Mouse (Mus musculus) MEL (cell line): Measurements from ENCODE around the gene Atp8a1. TPM values are rescaled to one million over a fixed set of nuclear protein-coding genes. Genes with fewer than 3 reads are reported as not detected.

Experiments used
- DNase-seq: peaks from one replicate; pipeline ENCODE4 v3.0.0; 2011; ENCODE audit warnings: low read depth, low spot score
- H3K27ac ChIP-seq: 2 replicates; pipeline ENCODE4 v1.5.1; 2012; ENCODE audit warnings: low read depth, mild to moderate bottlenecking, control low read depth, low read length, moderate library complexity; ENCODE audit not compliant: control insufficient read depth
- H3K27me3 ChIP-seq, 2 experiments: fragments of 150-350 bp in 1 of 2; sonication (generic) in 1 of 2; 2 replicates each; pipeline ENCODE4 v1.6.1; 2012; ENCODE audit warnings: low read length in 2 of 2, mild to moderate bottlenecking in 2 of 2, improper control_type of control experiment in 1 of 2, moderate library complexity in 1 of 2; ENCODE audit not compliant: insufficient read depth in 2 of 2, control insufficient read depth in 1 of 2
- H3K36me3 ChIP-seq, 2 experiments: 2 replicates each; pipeline ENCODE4 v1.6.1; 2012 to 2014; ENCODE audit warnings: low read length in 2 of 2, improper control_type of control experiment in 1 of 2, inconsistent platforms in 1 of 2, mild to moderate bottlenecking in 1 of 2; ENCODE audit not compliant: insufficient read depth in 2 of 2, control insufficient read depth in 1 of 2
- H3K4me1 ChIP-seq, 2 experiments: fragments of 150-350 bp in 1 of 2; sonication (generic) in 1 of 2; 2 replicates each; pipeline ENCODE4 v1.6.1; 2012; ENCODE audit warnings: low read length in 2 of 2, improper control_type of control experiment in 1 of 2, mild to moderate bottlenecking in 1 of 2; ENCODE audit not compliant: insufficient read depth in 2 of 2, control insufficient read depth in 1 of 2
- H3K4me3 ChIP-seq, 2 experiments: fragments of 150-350 bp in 1 of 2; sonication (generic) in 1 of 2; 2 replicates each; pipeline ENCODE4 v1.5.1; 2012; ENCODE audit warnings: low read depth in 2 of 2, low read length in 2 of 2, mild to moderate bottlenecking in 2 of 2, moderate library complexity in 2 of 2, control low read depth in 1 of 2, improper control_type of control experiment in 1 of 2; ENCODE audit not compliant: control insufficient read depth in 1 of 2, insufficient read depth in 1 of 2
- H3K79me2 ChIP-seq: 2 replicates; pipeline ENCODE4 v1.6.1; 2012; ENCODE audit warnings: mild to moderate bottlenecking, low read length, moderate library complexity; ENCODE audit not compliant: control insufficient read depth, poor library complexity, insufficient read depth
- H3K9ac ChIP-seq: 2 replicates; pipeline ENCODE4 v1.6.1; 2012; ENCODE audit warnings: low read depth, mild to moderate bottlenecking, control low read depth, low read length, moderate library complexity; ENCODE audit not compliant: control insufficient read depth, poor library complexity, severe bottlenecking
- H3K9me3 ChIP-seq: fragments of 150-350 bp; sonication (generic); replicated peaks from 2 replicates; pipeline ENCODE4 v1.6.1; 2012; ENCODE audit warnings: mild to moderate bottlenecking, low read length, improper control_type of control experiment, moderate library complexity; ENCODE audit not compliant: insufficient read depth
- BHLHE40 ChIP-seq: IDR thresholded peaks from 2 replicates; pipeline ENCODE4 v1.6.1; 2012; ENCODE audit warnings: low read depth, mild to moderate bottlenecking, inconsistent platforms, low read length, improper control_type of control experiment, borderline replicate concordance
- CHD2 ChIP-seq: IDR thresholded peaks from 2 replicates; pipeline ENCODE4 v1.6.1; 2011; ENCODE audit warnings: low read length, improper control_type of control experiment
- CTCF ChIP-seq, 3 experiments: IDR thresholded peaks in 2 of 3; conservative IDR thresholded peaks in 1 of 3; 2 replicates each; pipeline ENCODE4 v1.5.1; 2011 to 2012; ENCODE audit warnings: low read length in 3 of 3, low read depth in 2 of 3, mild to moderate bottlenecking in 2 of 3, improper control_type of control experiment in 1 of 3, inconsistent platforms in 1 of 3, mixed read lengths in 1 of 3, moderate library complexity in 1 of 3; ENCODE audit not compliant: control insufficient read depth in 1 of 3, insufficient read depth in 1 of 3, poor library complexity in 1 of 3, severe bottlenecking in 1 of 3
- ELF1 ChIP-seq: IDR thresholded peaks from 2 replicates; pipeline ENCODE4 v1.6.1; 2014; ENCODE audit warnings: low read depth, mild to moderate bottlenecking, inconsistent platforms, low read length, improper control_type of control experiment, moderate library complexity
- GABPA ChIP-seq: IDR thresholded peaks from 2 replicates; pipeline ENCODE4 v1.6.1; 2012; ENCODE audit warnings: low read depth, mild to moderate bottlenecking, inconsistent platforms, low read length, improper control_type of control experiment, moderate library complexity
- HCFC1 ChIP-seq: IDR thresholded peaks from 2 replicates; pipeline ENCODE4 v1.6.1; 2012; ENCODE audit warnings: low read depth, mild to moderate bottlenecking, inconsistent platforms, low read length, improper control_type of control experiment, moderate library complexity
- MAZ ChIP-seq: IDR thresholded peaks from 2 replicates; pipeline ENCODE4 v1.6.1; 2012; ENCODE audit warnings: low read depth, mild to moderate bottlenecking, inconsistent platforms, low read length, improper control_type of control experiment
- MEF2A ChIP-seq: IDR thresholded peaks from 2 replicates; pipeline ENCODE4 v1.6.1; 2014; ENCODE audit warnings: low read depth, mild to moderate bottlenecking, inconsistent platforms, low read length, improper control_type of control experiment; ENCODE audit not compliant: poor library complexity, insufficient replicate concordance, severe bottlenecking; ENCODE audit errors: extremely low read depth
- MXI1 ChIP-seq: IDR thresholded peaks from 2 replicates; pipeline ENCODE4 v1.6.1; 2011; ENCODE audit warnings: mild to moderate bottlenecking, low read depth, low read length, improper control_type of control experiment
- MYB ChIP-seq: IDR thresholded peaks from 2 replicates; pipeline ENCODE4 v1.6.1; 2011; ENCODE audit warnings: mild to moderate bottlenecking, low read depth, low read length, improper control_type of control experiment
- MYC ChIP-seq: IDR thresholded peaks from 2 replicates; pipeline ENCODE4 v1.6.1; 2011; ENCODE audit warnings: low read depth, mild to moderate bottlenecking, low read length, improper control_type of control experiment, moderate library complexity
- NELFE ChIP-seq: IDR thresholded peaks from 2 replicates; pipeline ENCODE4 v1.6.1; 2011; ENCODE audit warnings: low read depth, low read length, improper control_type of control experiment
- POLR2AphosphoS2 ChIP-seq: IDR thresholded peaks from 2 replicates; pipeline ENCODE4 v1.6.1; 2011; ENCODE audit warnings: low read length, improper control_type of control experiment
- RAD21 ChIP-seq: IDR thresholded peaks from 2 replicates; pipeline ENCODE4 v1.6.1; 2011; ENCODE audit warnings: mild to moderate bottlenecking, low read depth, low read length, improper control_type of control experiment
- SIN3A ChIP-seq: IDR thresholded peaks from 2 replicates; pipeline ENCODE4 v1.6.1; 2012; ENCODE audit warnings: low read length, improper control_type of control experiment, inconsistent platforms
- SMC3 ChIP-seq: IDR thresholded peaks from 2 replicates; pipeline ENCODE4 v1.6.1; 2011; ENCODE audit warnings: low read depth, low read length, improper control_type of control experiment
- TCF12 ChIP-seq: IDR thresholded peaks from 2 replicates; pipeline ENCODE4 v1.6.1; 2014; ENCODE audit warnings: low read depth, mild to moderate bottlenecking, inconsistent platforms, low read length, improper control_type of control experiment, moderate library complexity
- UBTF ChIP-seq: IDR thresholded peaks from 2 replicates; pipeline ENCODE4 v1.6.1; 2012; ENCODE audit warnings: low read depth, mild to moderate bottlenecking, inconsistent platforms, low read length, improper control_type of control experiment, moderate library complexity, borderline replicate concordance; ENCODE audit not compliant: insufficient read depth
- USF1 ChIP-seq: IDR thresholded peaks from 2 replicates; pipeline ENCODE4 v1.6.1; 2014; ENCODE audit warnings: low read depth, mild to moderate bottlenecking, inconsistent platforms, low read length, improper control_type of control experiment, moderate library complexity
- USF2 ChIP-seq, 2 experiments: IDR thresholded peaks; 2 replicates each; pipeline ENCODE4 v1.6.1; 2011 to 2012; ENCODE audit warnings: improper control_type of control experiment in 2 of 2, low read length in 2 of 2, borderline replicate concordance in 1 of 2, inconsistent platforms in 1 of 2, low read depth in 1 of 2, mild to moderate bottlenecking in 1 of 2; ENCODE audit not compliant: insufficient read depth in 1 of 2
- ZKSCAN1 ChIP-seq: IDR thresholded peaks from 2 replicates; pipeline ENCODE4 v1.6.1; 2012; ENCODE audit warnings: low read depth, mild to moderate bottlenecking, inconsistent platforms, low read length, improper control_type of control experiment, moderate library complexity
- ZNF384 ChIP-seq: IDR thresholded peaks from 2 replicates; pipeline ENCODE4 v1.6.1; 2012; ENCODE audit warnings: low read depth, mild to moderate bottlenecking, inconsistent platforms, low read length, improper control_type of control experiment
- polyA plus RNA-seq, 2 experiments: library from polyadenylated mRNA; stranded (reverse) in 1 of 2; unstranded in 1 of 2; fragments of >175 nt in 1 of 2; fragments of >200 nt in 1 of 2; gene quantifications; 2 replicates each; pipeline versions ENCODE4 v1.2.1 to v1.2.4; 2012; ENCODE audit warnings: low replicate concordance in 2 of 2, low read depth in 1 of 2; ENCODE audit not compliant: insufficient read length in 2 of 2, insufficient read depth in 1 of 2, missing spikeins in 1 of 2
- total RNA-seq: library from RNA; depleted of rRNA; stranded (reverse); fragments of 300-350 nt; gene quantifications from 2 replicates; pipeline ENCODE4 v1.2.3, GENCODE M21; 2012

The Atp8a1 gene
- total and polyA plus RNA-seq, 3 experiments = 18.2 to 22.1 TPM; not detected in 1

- Histone ChIP-seq H3K4me1 (no peaks in the 10 kb centered on the region), H3K27me3 (no peaks in the 10 kb centered on the region), H3K9me3 (no peaks in the 10 kb centered on the region), H3K27ac (no peak overlapping the region), H3K4me3 (no peak overlapping the region), H3K36me3 (peaks cover 0 to 3% of the 10 kb centered on the region in 2 experiments; a peak in 2 of 4 replicates), H3K9ac (no peak overlapping the region), H3K79me2 (no peaks in the 10 kb centered on the region; the same call in 1 of the 2 replicates)
- peak; percentile 5 to 39 (median 32); a peak in 3 of 6 replicates for TF ChIP-seq CTCF (IDR thresholded peaks at IDR 0.05 in 2 of 3, conservative IDR thresholded peaks at IDR 0.05 in 1 of 3; ENCODE audit: control insufficient read depth in 1 of 3, insufficient read depth in 1 of 3, low read depth in 2 of 3, low read length in 3 of 3, poor library complexity in 1 of 3, severe bottlenecking in 1 of 3)
- no peak for TF ChIP-seq TCF12
- TF ChIP-seq GABPA = no peak
- no peak for TF ChIP-seq ZNF384
- TF ChIP-seq ELF1 = no peak
- no peak for TF ChIP-seq POLR2AphosphoS2
- TF ChIP-seq RAD21 = peak; percentile 36
- TF ChIP-seq MYB = no peak
- peak; percentile 35 for DNase-seq
Measured at GRCm38 (mm10) chr5:67778026-67778425, 69.2 kb downstream of the Atp8a1 start.

- H3K9me3 ChIP-seq = no peaks in the 10 kb centered on the region
- no peak overlapping the region for H3K4me3 ChIP-seq
- TF ChIP-seq MXI1 = no peak
- no peak for TF ChIP-seq SMC3
- no peak for TF ChIP-seq GABPA
- no peak for TF ChIP-seq TCF12
- TF ChIP-seq RAD21 = no peak
- TF ChIP-seq ZKSCAN1 = no peak
- TF ChIP-seq HCFC1 = no peak
- TF ChIP-seq USF2 (IDR thresholded peaks at IDR 0.05; ENCODE audit: borderline replicate concordance in 1 of 2, insufficient read depth in 1 of 2, low read depth in 1 of 2, low read length in 2 of 2) = no peak
- TF ChIP-seq MYC = no peak
- no peak for TF ChIP-seq USF1
- no peak for TF ChIP-seq BHLHE40
- no peak for TF ChIP-seq MAZ
- TF ChIP-seq CTCF (IDR thresholded peaks at IDR 0.05 in 2 of 3, conservative IDR thresholded peaks at IDR 0.05 in 1 of 3; ENCODE audit: control insufficient read depth in 1 of 3, insufficient read depth in 1 of 3, low read depth in 2 of 3, low read length in 3 of 3, poor library complexity in 1 of 3, severe bottlenecking in 1 of 3) = no peak
- TF ChIP-seq SIN3A = no peak
- no peak for TF ChIP-seq UBTF
- no peak for TF ChIP-seq POLR2AphosphoS2
- TF ChIP-seq CHD2 = no peak
- TF ChIP-seq MEF2A = no peak
- no peak for TF ChIP-seq NELFE
- no peaks in the 10 kb centered on the region for H3K27me3 ChIP-seq
- no peak overlapping the region for H3K9ac ChIP-seq
- no peak for DNase-seq
- H3K27ac ChIP-seq = no peak overlapping the region
- H3K36me3 ChIP-seq = peaks cover 0 to 9% of the 10 kb centered on the region in 2 experiments; a peak in 2 of 4 replicates
- no peaks in the 10 kb centered on the region for H3K79me2 ChIP-seq
- H3K4me1 ChIP-seq = no peaks in the 10 kb centered on the region
Measured at GRCm38 (mm10) chr5:67774186-67774585, 73.0 kb downstream of the Atp8a1 start.
